Mouse (Mus musculus): ENCODE results near the gene Acin1.

DNA sequence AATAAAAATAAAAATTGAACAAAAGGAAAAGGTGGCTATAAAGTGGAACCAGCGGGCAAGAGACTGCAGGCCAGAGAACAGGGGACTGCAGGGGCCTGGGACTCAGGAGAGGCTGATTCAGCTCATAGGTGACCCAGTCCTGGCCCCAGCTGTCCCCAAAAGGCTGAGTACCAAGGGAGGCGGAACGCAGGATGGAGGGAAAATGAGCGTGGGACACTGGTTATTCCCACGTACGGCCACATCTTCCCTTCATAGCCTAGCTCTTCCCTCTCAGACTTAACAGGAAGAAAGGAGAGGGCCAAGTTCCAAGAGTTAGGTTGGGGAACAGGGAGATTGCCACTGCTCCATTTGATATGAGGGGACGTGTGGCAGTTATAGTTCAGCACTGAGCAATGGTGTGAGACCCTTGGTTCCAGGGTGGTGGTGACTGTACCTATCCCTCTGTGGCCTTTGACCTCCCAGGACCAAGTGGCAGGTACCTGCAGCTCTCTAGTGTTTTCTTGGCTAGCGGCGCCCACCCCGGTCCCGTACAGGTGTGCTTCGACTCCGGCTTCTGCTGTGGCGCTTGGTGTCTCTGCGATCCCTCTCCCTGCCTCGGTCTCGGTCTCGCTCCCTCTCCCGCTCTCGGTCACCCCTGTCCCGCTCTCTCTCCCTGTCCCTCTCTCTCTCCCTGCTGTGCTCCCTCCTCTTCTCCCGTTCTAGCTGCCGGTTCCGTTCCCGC is 44.3 kb downstream of the Acin1 start:
- TF ChIP-seq POLR2A (IDR thresholded peaks at IDR 0.05; ENCODE audit: borderline replicate concordance, extremely low read depth, insufficient read depth, insufficient read length, poor library complexity, severe bottlenecking) (no peak), CTCF (IDR thresholded peaks at IDR 0.05; ENCODE audit: borderline replicate concordance, extremely low read depth, insufficient read depth, insufficient read length) (no peak)

All from brain, embryonic 14.5 days (tissue).